Mouse (Mus musculus): ENCODE measurements around the gene Mrpl58.

Gene Mrpl58

DNA sequence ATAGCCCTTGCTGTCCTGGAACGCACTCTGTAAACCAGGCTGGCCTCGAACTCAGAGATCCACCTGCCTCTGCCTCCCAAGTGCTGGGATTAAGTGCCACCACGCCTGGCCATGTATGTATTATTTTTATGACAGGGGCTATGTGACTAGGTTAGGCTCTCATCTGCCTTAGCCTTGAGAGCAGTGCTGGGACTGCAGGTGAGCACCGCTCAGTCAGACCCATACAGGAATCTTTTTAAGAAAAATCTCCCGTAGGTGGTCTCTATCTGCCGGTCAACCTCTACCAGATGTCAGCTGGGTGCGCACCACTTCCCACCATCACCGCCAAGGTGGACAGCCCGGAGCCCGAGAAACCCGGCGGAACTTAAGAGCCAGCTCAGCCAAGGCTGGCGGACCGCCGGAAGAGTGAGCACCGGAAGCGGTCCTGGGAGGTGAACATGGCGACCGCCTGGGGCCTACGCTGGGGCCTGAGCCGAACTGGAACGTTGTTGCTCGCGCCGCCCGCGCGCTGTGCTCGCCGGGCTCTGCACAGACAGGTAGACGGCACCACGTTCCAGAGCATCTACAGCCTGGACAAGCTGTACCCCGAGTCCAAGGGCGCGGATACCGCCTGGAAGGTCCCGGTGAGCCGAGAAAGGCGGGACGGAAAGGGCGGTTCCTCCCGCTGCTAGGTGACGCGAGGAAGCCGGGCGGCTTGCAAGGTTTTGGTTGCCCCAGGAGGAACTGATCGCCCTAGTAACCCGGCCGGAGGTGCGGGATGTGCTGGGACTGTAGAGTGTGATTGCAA lies at the start of gene Mrpl58:
Gene Mrpl58, plus strand, starts transcription at position 415 of the 787 bp plus-strand sequence.
- DNase-seq (ENCODE audit: low spot score): peak; percentile 81

- peak; percentile 61 for DNase-seq (ENCODE audit: low spot score)
Measured at GRCm38 (mm10) chr11:115354183-115354582, 49.4 kb upstream of the Mrpl58 start.

- peak; percentile 74 for DNase-seq (ENCODE audit: low spot score)
Measured at GRCm38 (mm10) chr11:115358468-115358867, 45.1 kb upstream of the Mrpl58 start.

DNA sequence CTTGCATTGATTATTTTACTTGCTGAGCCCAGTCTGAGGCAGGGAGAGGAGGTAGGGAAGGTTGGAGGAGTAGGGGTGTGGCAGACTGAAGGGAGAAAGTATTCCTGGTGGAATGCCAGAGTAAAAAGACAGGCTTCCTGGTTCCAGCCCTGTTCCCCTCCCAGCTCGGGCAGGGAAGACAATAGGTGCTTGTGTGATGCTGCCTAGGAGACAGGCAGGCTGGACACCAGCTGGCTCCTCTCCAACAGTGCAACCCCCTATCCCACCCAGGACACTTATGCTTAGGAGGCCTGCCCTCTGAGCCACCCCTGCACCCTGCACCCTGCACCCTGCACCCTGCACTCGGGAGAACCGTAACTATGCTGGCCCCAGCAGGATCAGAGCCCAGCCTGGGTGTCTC lies 44.3 kb upstream of the Mrpl58 start:
- no peak for DNase-seq (ENCODE audit: low spot score)

GRCm38 (mm10) chr11:115359726-115360125 lies 43.8 kb upstream of the Mrpl58 start:
- no peak for DNase-seq (ENCODE audit: low spot score)

GRCm38 (mm10) chr11:115364136-115364535 lies 39.4 kb upstream of the Mrpl58 start:
- DNase-seq (ENCODE audit: low spot score): no peak

DNA sequence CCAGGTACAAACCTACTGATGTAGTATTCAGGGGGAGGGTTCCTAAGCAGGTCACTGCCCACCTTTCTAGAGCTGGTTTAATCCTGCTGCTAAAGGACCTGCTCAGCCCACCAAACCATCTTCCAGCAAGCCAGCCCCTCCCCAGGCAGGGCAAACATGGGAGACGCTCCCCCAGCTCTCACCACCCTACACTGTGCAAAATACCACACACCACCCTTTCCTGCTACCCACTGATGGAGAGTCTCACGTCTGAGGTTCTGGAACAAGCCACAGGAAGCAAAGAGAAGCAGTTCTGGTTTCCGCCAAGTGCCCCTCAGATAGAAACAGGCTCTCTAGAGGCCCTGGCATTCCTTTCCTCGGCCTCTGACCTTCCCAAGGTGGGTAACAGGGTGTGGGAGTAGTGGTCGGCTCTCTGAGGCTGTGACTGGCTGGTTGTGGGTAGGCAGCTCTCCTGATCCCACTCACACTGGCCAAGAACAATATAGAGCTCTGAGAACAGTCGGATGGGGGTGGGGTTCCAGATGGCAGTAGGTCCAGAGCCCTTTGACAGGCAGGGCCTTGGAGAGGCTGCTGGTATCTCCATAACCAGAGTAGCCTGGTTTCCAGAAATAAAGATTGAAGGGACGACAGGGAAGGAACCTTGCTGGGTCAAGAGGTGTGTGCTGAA lies 37.4 kb upstream of the Mrpl58 start:
- DNase-seq (ENCODE audit: low spot score): peak; percentile 30

DNA sequence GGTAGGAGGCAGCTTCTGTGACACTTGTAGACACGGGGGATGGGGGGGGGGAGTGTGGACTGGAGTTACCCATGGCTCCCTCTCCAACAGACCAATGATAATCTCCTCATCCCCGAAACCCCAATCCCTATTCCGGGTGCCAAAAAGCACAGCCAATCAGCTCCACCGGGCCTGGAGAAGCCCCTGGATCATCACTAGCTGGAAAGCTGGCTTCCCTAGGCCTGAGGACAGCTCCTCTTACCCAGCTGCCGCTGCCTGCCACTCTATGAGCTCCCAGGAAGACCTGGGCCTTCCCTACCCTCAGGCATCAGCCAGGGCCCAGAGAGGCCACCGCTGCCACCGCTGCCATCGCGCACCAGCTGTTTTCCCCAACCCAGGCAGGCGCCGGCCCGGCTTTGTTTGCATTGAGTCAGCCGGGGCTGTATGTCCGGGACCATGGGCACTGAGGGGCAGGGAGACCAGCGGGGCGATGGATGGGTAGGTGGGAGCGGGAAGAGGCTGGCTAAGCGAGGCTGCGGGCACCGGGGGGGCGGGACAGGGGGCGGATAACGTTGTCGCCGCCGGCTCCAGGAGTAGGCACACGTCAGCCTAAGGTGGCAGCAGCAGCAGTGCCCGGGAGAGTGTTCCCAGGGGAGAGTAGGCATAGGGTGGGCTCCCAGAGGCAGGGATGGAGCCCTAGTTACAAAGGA lies 36.7 kb upstream of the Mrpl58 start:
- no peak for DNase-seq (ENCODE audit: low spot score)

DNA sequence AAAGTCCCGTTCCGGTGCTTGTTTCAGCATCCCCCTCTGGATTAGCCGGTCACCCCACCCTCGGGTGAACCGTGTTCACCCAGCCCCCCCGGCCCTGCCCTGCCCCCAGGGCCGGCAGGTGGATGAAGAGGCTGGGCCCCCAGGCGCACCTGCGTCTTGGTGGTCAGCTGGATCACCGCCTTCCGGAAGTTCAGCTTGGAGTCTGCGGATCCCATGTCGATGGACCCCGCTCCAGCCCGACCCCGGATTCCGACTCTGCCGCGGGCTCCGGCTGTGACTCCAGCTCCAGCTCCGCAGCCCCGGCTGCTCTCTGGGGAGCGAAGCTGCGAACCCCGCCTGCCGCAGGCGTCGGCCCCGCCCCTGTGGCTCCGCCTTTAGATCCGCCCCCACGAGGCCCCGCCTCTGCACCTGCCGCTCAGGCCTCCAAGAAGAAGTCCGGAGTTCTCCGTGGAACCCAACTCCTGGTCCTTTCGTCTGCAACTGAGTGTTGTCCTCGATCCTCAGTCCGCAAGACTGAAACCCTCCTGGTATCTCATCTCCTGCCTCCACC lies 36.1 kb upstream of the Mrpl58 start, which contains the start of gene Hid1:
Gene Hid1, minus strand, starts transcription at position 362 of the 550 bp plus-strand sequence.
- peak; percentile 83 for DNase-seq (ENCODE audit: low spot score)

DNA sequence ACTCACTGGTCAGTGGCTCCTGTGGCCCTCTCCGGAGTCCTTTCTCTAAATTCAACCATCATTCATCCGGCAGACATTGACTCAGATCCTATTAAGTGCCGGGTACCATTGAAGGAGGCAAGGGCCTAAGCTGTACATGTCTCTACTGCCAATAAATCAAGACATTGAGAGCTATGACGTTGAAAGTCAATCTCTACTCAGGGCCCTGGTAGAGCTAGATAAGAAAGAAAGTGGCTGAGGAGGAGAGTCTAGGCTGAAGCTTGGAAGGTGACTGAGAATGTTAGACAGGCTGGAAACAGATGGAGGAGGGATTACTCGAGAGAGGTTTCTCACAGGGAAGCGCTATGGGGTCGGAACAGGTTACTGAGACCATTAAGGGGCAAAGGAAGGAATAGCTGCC lies 33.2 kb upstream of the Mrpl58 start:
- DNase-seq (ENCODE audit: low spot score): no peak

DNA sequence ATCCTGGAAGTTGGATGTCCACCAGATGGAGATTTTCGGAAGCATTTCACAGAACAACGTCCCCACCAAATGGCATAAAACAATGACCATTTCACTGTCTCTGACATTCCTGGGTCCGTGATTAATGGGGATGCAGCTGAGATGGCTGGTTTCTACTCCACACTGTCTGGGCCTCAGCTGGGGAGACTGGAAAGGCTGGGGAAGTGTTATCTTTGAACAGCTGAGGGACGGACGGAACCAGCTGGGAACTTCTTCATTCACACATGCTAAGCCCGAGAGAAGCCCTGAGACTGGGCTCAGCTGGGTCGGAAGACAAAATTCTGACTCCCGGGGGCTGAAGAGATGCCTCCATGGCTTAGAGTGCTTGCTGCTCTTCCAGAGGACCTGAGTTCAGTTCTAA lies 32.2 kb upstream of the Mrpl58 start:
- DNase-seq (ENCODE audit: low spot score): no peak

DNA sequence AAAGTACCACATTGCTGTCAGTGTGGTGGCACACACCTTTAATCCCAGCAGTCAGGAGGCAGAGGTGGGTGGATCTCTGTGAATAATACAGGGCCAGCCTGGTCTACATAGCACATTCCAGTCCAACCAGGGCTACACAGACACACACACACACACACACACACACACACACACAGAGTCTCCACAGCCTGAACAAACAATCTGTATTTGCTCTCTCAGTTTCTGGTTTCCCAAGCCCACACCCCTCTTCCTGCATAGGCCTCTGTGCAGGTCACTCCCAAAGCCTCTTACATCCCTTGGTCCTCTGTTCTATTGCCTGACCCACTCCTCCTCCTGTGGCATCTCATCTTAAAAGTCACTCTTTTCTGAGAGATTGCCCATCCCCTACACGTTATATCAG lies 31.5 kb upstream of the Mrpl58 start:
- DNase-seq (ENCODE audit: low spot score): no peak

- DNase-seq (ENCODE audit: low spot score): no peak
Measured at GRCm38 (mm10) chr11:115372737-115373136, 30.8 kb upstream of the Mrpl58 start.

DNA sequence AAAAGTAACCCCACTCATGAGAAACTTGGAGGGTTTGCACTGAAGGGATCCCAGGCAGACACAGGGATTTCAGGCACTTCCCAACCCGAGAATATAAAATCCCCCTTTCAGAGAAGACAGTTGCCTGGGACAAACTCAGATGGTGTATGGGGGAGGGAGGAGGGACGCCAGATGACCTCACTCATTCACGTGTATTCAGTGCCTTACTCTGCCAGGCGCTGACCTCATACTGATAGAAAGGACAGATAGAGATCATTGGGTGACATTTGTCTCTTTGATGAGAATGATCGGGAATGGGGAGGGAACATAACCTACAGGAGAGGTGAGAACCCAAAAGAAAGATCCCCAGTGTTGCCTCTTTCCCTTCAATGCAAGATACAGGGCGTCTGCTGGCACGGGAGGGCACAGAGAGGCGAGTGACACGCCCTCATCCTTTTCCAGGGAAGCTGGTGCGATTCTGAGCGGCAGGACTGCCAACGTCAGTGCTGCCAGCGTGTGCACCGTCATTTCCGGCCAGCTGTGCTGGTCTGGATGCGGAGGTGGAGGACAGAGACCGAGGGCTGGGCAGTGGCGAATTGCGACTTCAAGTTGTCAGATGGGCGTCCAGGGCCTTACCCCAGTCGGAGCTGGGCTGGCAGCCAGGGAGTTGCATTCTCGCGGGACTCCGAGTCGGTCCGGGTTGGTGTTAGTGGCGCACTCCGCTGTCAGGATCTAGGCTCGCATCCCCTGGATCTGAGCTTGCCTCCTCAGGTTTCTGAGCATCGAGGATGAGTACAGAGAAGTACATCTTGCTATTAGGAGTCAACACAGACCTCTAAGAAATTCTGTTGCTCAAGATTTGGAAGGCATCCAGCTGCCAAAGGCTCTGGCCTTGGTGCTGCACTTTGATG lies 29.5 kb upstream of the Mrpl58 start:
- DNase-seq (ENCODE audit: low spot score): no peak

DNA sequence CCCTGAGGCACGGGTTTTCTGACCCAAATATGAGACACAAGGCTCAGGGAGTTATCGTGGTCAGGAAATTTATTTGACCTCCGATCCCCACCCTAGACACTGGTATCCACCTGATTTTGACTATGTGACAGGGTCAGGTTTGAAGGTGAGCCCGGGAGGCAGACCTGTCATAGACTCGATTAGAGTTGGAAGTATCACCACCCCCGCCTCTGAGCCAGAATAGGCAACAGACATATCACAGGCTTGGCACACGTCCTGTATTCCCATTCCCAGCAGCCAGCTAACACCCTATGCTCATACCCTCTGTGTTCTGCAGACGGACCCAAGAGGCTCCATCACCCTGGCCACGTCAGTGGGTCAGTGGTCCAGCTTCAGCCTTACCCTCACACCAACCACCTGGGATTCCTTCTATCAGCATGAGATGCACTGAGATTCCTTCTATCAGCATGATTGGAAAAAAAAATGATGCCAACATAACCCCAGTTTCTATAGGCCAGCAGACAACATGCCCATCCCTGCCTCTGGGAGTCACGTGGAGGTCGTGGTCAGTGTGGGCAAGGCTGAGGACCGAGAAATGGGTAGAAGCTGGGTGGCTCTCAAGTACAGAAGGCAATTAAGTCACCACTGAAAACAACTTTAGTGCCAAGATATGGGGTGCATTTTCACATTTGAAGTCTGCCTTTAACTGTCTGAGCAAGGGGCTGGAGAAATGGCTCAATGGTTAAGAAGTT lies 28.7 kb upstream of the Mrpl58 start:
- DNase-seq (ENCODE audit: low spot score): no peak

- DNase-seq (ENCODE audit: low spot score): no peak
Measured at GRCm38 (mm10) chr11:115376722-115377121, 26.8 kb upstream of the Mrpl58 start.

- no peak for DNase-seq (ENCODE audit: low spot score)
Measured at GRCm38 (mm10) chr11:115377254-115377653, 26.3 kb upstream of the Mrpl58 start.

GRCm38 (mm10) chr11:115377854-115378253 lies 25.7 kb upstream of the Mrpl58 start:
- no peak for DNase-seq (ENCODE audit: low spot score)

DNA sequence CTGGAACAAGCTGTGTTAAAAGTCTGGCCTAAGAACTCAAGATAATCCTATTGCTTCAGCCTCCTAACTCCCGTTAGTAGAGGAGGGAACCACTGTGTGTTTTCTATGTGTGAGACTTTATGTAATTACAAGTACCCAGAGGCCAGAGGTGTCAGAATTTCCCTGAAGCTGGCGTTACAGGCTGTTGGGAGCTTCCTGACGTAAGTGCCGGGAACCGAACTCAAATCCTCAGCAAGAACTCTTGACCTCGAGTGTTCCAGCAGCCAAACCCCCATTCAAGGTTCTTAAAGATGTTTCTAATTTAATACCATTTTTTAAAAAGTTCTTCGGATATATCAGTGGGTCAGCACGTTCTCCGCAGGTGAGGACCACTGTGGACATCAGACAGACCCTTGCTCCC lies 22.3 kb upstream of the Mrpl58 start:
- no peak for DNase-seq (ENCODE audit: low spot score)

- peak; percentile 42 for DNase-seq (ENCODE audit: low spot score)
Measured at GRCm38 (mm10) chr11:115381743-115382539, 21.6 kb upstream of the Mrpl58 start, which contains the start of gene Cdr2l. TSS of gene Cdr2l (plus strand) at chr11:115381916.

Data from T-cell, adult 2 months (primary cell).